Mouse (Mus musculus) heart, adult 2 months (tissue): ENCODE data around the gene 9530077C05Rik. TPM values are rescaled to one million over a fixed set of nuclear protein-coding genes. Genes with fewer than 3 reads are reported as not detected.
A peak's percentile ranks its signal among the peaks of the same experiment; 100 is the strongest.

ENCODE experiments used
- DNase-seq, 2 experiments: peaks; one replicate each; pipeline ENCODE4 v3.0.0; 2021
- H3K27ac ChIP-seq: fragments of 200-600 bp; 2 replicates; pipeline ENCODE4 v1.8.1; 2022
- H3K27me3 ChIP-seq: fragments of 200-500 bp; 2 replicates; pipeline ENCODE4 v1.6.1; 2012; ENCODE audit warnings: mild to moderate bottlenecking, low read length, inconsistent platforms, mixed read lengths; ENCODE audit not compliant: control insufficient read depth, insufficient read depth
- H3K36me3 ChIP-seq: fragments of 200-500 bp; 2 replicates; pipeline ENCODE4 v1.6.1; 2012; ENCODE audit warnings: low read length, inconsistent platforms; ENCODE audit not compliant: control insufficient read depth, insufficient read depth
- H3K4me1 ChIP-seq: fragments of 200-500 bp; 2 replicates; pipeline ENCODE4 v1.6.1; 2011; ENCODE audit warnings: low read length; ENCODE audit not compliant: control insufficient read depth, insufficient read depth
- H3K4me3 ChIP-seq: fragments of 200-600 bp; 2 replicates; pipeline ENCODE4 v1.8.1; 2022
- H3K79me2 ChIP-seq: fragments of 200-500 bp; replicated peaks from 2 replicates; pipeline ENCODE4 v1.6.1; 2012; ENCODE audit warnings: mild to moderate bottlenecking, inconsistent platforms, low read length, moderate library complexity, mixed read lengths; ENCODE audit not compliant: control insufficient read depth, insufficient read depth
- H3K9ac ChIP-seq: fragments of 200-500 bp; 2 replicates; pipeline ENCODE4 v1.6.1; 2012; ENCODE audit warnings: low read depth, mild to moderate bottlenecking, control low read depth, inconsistent platforms, low read length, mixed read lengths
- CTCF ChIP-seq: fragments of 200-600 bp; IDR thresholded peaks from 2 replicates; pipeline ENCODE4 v1.8.1; 2022; ENCODE audit warnings: antibody characterized with exemption, mild to moderate bottlenecking, moderate library complexity
- EP300 ChIP-seq: fragments of 200-500 bp; IDR thresholded peaks from 2 replicates; pipeline ENCODE4 v1.6.1; 2011; ENCODE audit warnings: low read depth, low read length, control low read depth; ENCODE audit not compliant: insufficient read depth
- POLR2A ChIP-seq: fragments of 200-500 bp; IDR thresholded peaks from 2 replicates; pipeline ENCODE4 v1.6.1; 2011; ENCODE audit warnings: mild to moderate bottlenecking, low read depth, low read length, control low read depth; ENCODE audit not compliant: insufficient read depth
- WGBS: fragments of 180-500 bp; shearing (Covaris S2); methylation state at CpG from one replicate; pipeline ENCODE4 v1.1.7; 2018; 5-methylcytosine and 5-hydroxymethylcytosine counted together
- intact Hi-C: fragments of 180-260 bp; cut with DNase I; formaldehyde crosslinking; loops from one replicate; pipeline ENCODE4 v1.15.1; 2025
- polyA plus RNA-seq: library from polyadenylated mRNA; depleted of rRNA; stranded (reverse); fragments of >200 nt; gene quantifications from 2 replicates; pipeline ENCODE4 v1.2.3, GENCODE M21; 2012
- total RNA-seq, 2 experiments: library from RNA; stranded (reverse); gene quantifications; 2 replicates each; pipeline ENCODE4 v1.2.3; 2021

9530077C05Rik gene
- total and polyA plus RNA-seq, 3 experiments, result 0.27 to 0.50 (median 0.29) TPM

DNA sequence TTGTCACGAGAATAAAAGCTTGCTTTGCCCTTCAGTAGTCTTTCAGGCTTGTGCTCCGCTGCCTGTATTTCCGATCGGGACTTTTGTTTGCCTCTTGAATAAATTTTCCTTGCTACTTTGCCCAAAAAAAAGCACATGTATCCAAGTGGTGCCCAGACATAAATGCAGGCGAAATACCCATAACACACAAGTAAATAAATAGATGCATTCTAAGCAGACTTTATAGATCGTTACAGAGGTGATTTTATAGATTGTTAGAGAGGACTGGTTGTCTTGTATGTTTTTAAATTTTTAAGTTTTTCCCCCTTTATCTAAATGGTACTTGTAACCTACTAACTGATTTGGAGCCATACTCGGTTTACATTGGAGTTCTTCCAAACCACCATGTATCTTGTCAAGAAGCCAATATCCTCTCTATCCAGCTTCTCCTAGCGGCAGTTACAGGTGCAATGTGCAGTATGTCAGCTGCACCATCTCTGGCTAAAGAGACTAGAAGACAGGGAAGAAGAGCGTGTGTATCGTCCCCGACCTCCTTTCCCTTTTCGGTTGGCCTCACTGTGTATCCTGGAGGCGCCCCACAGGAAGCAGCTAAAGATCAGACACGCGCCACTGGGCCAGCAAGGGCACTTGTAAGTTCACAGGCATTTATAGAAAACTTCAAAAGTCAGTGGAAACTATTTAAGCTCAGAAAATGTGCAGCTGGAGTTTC lies 18.4 kb downstream of the 9530077C05Rik start:
- Histone ChIP-seq H3K9ac (no peak overlapping the region), H3K79me2 (no peaks in the 10 kb centered on the region), H3K36me3 (no peaks in the 10 kb centered on the region), H3K27me3 (no peaks in the 10 kb centered on the region), H3K27ac (no peak overlapping the region), H3K4me1 (peaks cover 2% of the 10 kb centered on the region; the same call in 1 of the 2 replicates), H3K4me3 (no peak overlapping the region)
- TF ChIP-seq POLR2A, result no peak
- no peak for TF ChIP-seq CTCF
- no peak for TF ChIP-seq EP300
- peak in 1 of 2 experiments; percentile 22 for DNase-seq
- intact Hi-C loops, result no loop called here
- WGBS, result 35% methylated on average over 15 of the region's 15 CpGs

DNA sequence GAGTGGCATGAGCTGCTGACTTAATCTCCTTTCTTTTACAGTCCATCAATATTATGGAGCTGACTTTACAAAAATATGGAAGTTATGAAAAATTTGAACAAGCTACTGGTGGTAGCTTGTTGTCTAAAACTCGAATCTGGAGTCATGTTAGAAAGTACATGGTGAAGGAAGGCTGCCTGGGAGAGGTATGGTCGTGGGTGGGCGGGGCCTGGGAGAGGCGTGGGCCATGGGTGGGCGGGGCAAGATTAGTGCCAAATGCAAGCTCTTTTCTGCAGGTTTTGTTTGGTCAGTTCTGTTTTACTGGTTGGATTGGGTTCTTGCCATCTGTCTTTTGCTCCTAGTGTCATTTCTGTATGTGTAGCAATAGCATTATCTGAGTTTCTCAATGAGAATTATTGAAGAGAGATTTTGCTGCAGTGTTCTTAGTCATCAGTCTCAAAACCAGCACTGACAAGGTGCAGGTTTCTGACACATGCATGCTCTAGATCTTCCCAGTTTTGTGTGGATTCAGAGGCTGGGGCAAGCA lies 19.1 kb downstream of the 9530077C05Rik start:
- intact Hi-C loops, result no loop called here
- Histone ChIP-seq H3K36me3 (no peaks in the 10 kb centered on the region), H3K4me1 (peaks cover 2% of the 10 kb centered on the region; the same call in 1 of the 2 replicates), H3K9ac (no peak overlapping the region), H3K79me2 (no peaks in the 10 kb centered on the region), H3K27ac (no peak overlapping the region), H3K4me3 (no peak overlapping the region), H3K27me3 (no peaks in the 10 kb centered on the region)
- DNase-seq, result no peak
- 42% methylated on average over 5 of the region's 5 CpGs for WGBS
- TF ChIP-seq POLR2A (no peak), CTCF (no peak), EP300 (no peak)

DNA sequence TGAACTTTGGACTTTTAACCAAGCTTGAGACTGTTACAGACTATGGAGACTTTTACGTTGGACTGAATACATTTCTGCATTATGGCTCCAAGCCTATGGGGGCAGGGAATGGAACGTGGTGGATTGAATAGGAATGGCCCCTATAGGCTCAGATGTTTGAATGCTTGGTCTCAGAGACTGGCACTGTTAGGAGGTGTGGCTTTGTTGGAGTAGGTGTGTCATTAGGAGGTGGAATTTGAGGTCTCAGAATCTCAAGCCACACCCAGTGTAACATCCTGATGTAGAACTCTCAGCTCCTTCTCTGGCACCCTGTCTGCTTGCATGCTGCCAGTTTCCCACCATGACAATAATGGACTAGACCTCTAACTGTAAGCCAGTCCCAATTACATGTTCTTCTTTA lies 21.9 kb downstream of the 9530077C05Rik start:
- intact Hi-C loops, result no loop called here
- no peak overlapping the region for H3K9ac ChIP-seq
- H3K27me3 ChIP-seq, result no peaks in the 10 kb centered on the region
- H3K36me3 ChIP-seq, result no peaks in the 10 kb centered on the region
- H3K4me1 ChIP-seq, result peaks cover 2% of the 10 kb centered on the region; the same call in 1 of the 2 replicates
- no peak overlapping the region for H3K27ac ChIP-seq
- DNase-seq, result no peak
- H3K79me2 ChIP-seq, result no peaks in the 10 kb centered on the region
- H3K4me3 ChIP-seq, result no peak overlapping the region
- 81% methylated on average over 2 of the region's 2 CpGs for WGBS
- no peak for TF ChIP-seq EP300
- TF ChIP-seq POLR2A, result no peak
- TF ChIP-seq CTCF, result no peak

DNA sequence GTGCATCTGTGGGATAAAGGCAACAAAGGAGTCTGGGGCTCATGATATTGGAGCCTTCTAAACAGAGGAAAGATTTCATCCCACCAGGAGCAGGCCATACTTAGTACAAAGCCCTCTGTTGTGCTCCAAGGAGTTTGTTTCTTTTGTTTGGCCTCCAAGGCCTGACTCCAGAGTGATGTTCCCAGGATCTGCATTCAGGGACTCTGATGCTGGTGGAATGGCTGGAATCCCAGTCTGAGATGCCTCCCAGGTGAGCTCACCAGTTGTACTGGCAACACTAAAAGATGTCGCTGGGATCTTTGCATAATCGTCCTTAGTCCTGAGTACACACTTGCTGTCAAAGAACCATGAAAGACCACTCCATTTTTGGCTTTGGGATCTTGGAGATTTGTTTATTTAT lies 22.8 kb downstream of the 9530077C05Rik start:
- TF ChIP-seq POLR2A (no peak), EP300 (no peak), CTCF (no peak)
- no peaks in the 10 kb centered on the region for H3K36me3 ChIP-seq
- no peaks in the 10 kb centered on the region for H3K27me3 ChIP-seq
- no peak overlapping the region for H3K27ac ChIP-seq
- no peaks in the 10 kb centered on the region for H3K79me2 ChIP-seq
- no peak overlapping the region for H3K9ac ChIP-seq
- DNase-seq, result no peak
- 85% methylated on average over 2 of the region's 2 CpGs for WGBS
- intact Hi-C loops, result no loop called here
- peaks cover 2% of the 10 kb centered on the region; the same call in 1 of the 2 replicates for H3K4me1 ChIP-seq
- no peak overlapping the region for H3K4me3 ChIP-seq

DNA sequence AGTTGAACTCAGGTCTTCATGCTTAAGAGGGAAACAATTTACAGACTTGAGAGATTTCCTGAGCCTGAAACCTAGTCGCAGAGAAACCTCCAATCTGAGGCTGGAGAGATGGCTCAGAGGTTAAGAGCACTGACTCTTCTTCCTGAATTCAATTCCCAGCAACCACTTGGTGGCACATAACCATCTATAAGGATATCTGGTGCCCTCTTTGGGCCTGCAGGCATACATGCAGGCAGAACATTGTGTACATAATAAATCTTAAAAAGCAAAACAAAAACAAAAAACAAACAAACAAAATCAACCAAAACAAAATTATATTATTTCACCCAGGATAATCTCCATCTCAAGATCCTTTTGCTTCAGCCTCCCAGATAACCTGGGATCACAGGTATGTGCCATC lies 27.5 kb downstream of the 9530077C05Rik start:
- no peak overlapping the region for H3K4me3 ChIP-seq
- H3K9ac ChIP-seq, result no peak overlapping the region
- H3K27ac ChIP-seq, result no peak overlapping the region
- 50% methylated on average over 1 of the region's 1 CpGs for WGBS
- no peak for DNase-seq
- H3K27me3 ChIP-seq, result no peaks in the 10 kb centered on the region
- no peak for TF ChIP-seq EP300
- TF ChIP-seq POLR2A, result no peak
- TF ChIP-seq CTCF, result no peak
- intact Hi-C loops, result no loop called here
- H3K4me1 ChIP-seq, result no peaks in the 10 kb centered on the region
- no peaks in the 10 kb centered on the region for H3K36me3 ChIP-seq
- H3K79me2 ChIP-seq, result no peaks in the 10 kb centered on the region

DNA sequence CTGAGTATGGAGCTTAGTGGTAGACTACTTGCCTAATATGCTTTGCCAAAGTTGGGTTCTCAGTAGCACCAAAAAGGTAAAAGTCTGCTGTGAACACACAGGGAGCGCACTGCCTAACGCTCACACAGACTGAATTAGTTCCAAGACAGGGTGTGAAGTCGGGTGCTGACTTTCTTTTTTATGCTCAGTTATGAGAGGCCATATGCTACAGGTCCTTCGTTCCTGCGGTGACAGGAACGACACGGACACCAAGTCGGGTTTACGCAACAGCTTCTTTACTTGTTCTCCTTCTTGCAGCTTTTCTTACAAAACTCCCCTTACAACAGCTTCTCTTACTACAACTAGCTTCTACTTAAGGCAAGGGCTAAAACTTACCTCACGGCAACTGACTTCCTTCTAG lies 31.8 kb downstream of the 9530077C05Rik start:
- no peak for TF ChIP-seq EP300
- TF ChIP-seq POLR2A, result no peak
- no peak for TF ChIP-seq CTCF
- intact Hi-C loops, result no loop called here
- Histone ChIP-seq H3K4me3 (no peak overlapping the region), H3K27ac (no peak overlapping the region), H3K79me2 (no peaks in the 10 kb centered on the region), H3K36me3 (no peaks in the 10 kb centered on the region), H3K9ac (no peak overlapping the region), H3K4me1 (no peaks in the 10 kb centered on the region), H3K27me3 (no peaks in the 10 kb centered on the region)
- 87% methylated on average over 10 of the region's 10 CpGs for WGBS
- no peak for DNase-seq
